Mouse (Mus musculus) kidney, adult 18-20 months (tissue): ENCODE measurements at regions not wholly inside any gene's neighbourhood (a gene's known extent, or its start where the extent isn't known, plus 50 kb on each side); places are given as distances from the start of the nearest gene placed in this dataset.

ENCODE experiments used
- DNase-seq: peaks from one replicate; pipeline ENCODE4 v3.0.0; 2021

DNA sequence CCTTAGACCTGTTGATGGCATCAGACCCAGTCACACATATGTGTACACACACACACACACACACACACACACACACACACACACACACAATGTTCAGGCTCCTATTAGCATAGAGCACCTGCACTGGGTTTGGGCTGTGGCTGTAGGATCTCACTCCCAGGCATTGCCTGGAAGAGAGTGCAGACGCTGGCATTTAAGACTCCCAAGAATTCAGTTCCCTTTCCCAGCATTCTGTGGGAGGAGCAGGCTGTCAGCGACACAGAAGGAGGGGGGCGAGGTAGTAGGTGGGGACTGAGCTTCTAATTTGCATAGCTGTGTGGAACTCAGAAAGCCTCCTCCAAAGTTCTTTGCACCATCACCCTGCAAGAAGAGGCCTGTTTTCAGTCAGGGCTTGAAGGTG is 374.2 kb upstream of the Fam49b start:
- DNase-seq, result peak; percentile 9

DNA sequence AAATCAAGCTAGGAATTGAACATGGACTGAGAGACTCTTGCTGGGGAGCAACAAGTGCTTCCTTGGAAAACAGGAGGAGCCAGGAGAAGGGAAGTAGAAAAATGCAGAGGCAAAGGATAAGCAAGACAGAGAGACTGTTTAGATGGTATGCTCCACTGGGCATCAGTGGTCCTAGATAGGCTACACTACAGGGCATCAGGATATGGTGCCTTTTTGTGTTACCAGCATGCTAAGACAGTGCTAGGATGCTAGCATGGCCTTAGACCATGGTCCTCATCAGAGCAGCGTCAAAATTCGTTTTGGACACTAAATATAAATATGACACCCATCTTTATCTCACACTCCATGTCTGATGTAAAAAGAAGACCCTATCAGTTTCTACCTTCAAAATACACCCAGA is 374.6 kb upstream of the Fam49b start:
- DNase-seq, result no peak

DNA sequence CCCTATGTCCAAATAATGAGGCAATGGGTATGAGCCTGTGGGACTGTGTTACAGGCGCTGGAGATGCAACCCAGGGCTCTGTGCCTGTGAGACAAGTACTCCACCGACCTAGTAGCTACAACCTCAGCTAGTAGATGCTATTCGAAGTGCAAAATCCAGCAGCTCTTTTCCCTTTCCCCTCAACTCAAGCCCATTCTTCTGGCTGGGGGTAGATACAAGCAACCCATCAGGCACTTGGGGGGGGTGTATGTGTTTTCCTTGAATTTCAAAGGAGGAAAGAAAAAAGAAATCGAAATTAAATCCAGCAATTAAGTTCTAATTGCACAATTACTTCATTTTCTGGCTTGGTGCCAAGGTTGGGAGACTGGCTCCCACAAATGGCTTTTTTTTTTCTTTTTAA is 372.4 kb upstream of the Gm21798 start:
- no peak for DNase-seq

DNA sequence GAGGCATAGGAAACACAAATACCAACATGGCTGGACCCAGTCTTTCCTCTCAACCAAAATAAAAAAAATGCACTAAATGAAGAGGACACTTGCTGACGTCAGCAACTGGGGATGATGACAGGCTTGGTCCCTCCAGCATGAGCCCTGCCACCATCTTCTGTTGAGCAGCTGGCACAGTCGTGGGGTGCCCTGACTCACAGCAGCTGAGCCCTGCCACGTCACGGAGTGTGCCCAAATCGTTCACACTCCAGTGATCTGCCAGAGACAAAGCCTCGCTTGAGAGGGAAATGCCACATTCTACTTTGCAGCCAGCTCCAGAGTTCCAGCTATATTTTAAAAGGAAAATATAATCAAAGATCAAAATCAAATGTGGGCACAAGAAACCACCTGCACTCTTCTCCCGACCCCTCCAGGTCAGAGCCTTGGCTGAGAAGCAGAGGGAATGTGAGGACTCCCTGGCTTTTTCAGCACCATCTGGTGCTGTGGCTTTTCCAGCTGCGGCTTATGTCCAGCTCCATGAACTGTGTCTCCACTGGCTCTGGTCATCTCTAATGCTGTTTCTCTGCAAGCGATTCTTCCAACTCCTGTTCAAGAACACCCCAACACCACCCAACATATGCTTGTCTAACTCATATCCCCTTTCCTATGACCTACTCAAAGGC is 371.0 kb upstream of the Gm21798 start:
- DNase-seq, result no peak

DNA sequence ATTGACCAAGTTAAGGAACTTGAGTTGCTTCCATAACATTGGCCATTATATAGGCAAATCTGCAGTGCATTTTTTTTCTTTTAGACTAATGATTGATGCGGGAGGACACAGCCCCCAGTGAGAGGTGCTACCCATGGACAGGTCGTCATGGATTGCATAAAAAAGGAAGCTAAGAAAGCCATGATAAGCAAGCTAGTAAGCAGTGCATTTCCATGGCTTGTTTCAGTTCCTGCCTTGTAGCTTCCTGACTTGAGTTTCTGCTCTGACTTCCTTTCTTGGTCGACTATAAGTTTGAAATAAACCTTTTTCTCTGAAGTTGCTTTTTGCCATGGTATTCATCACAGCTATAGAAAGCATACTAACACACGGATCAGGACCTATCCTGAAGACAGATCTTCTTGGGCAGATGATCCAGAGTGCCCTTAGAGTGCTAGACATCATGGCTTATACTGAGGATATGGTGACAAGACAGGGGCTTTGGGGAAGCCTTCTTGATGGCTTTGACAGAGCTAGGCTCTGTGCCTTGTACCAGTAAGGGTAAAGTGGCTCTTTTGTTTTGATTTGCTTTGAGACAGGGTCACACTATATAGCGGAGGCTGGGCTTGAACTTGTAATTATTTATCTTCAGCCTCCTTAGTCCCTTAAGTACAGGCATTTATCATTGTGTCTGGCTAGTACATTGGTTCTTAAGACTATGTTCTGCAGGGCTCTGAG is 370.1 kb upstream of the Gm21798 start:
- no peak for DNase-seq

DNA sequence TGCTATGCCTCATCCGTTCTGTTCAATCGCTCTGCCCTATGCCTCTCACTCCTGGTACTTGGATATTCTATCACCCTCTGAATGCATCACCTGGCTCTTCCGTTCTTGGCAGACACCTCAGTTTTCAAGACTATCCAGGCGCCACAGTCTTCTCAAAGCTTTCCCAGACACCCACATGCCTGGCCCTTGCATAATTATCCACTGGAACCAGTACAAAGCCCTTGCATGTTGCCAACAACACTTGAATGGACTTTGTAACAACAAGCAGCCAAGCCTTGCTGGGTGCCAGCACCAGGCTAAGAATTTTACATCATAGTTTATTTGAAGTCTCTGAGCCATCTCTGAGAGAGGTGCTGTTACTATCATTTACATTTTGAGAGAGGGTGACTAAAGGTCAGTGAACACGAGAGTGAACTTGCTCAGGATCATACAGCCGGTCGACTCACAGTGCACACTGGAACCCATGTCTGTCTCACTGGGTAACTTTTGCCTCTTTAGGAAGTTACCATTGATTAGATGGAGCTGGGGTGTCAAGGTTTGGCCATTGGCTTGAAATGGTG is 368.8 kb upstream of the Gm21798 start:
- DNase-seq, result peak; percentile 55

DNA sequence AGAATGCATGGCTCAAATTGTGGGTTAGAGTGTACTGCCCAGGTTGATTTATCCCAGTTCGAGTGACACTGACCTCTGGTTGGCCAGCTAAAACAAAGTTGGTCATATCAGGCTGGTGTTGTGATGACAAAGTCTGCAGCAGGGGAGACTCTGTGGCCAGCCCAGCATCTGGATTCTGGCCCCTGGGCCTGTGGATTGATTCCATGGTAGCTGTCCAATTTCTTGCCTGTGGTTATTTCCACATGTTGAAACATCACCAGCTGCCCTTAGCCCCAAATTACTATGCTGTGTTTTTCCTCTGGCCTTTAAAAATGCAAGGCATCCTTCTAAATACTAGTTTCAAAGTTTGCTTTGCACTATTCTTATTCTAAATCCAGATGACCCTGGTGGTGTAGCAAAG is 346.8 kb upstream of the Gm21798 start:
- no peak for DNase-seq

DNA sequence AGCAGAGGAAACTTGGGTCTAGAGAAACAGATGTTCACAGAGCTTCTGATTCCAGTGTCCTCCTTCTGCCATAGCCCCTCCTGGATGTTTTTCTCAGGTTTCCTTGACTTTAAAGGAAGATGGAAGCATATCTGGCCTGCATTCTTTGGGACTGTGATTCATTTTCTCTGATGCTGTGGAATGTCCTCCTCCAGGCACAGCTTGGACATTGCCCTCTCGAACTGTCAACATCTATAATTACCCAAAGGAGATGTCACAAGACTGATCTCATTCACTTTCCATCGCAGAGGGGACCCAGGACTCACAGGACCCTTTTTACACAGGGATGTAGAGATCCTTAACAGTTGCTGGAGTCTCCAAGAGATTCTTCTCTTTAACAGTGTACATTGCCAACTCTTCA is 345.9 kb upstream of the Gm21798 start:
- DNase-seq, result no peak

DNA sequence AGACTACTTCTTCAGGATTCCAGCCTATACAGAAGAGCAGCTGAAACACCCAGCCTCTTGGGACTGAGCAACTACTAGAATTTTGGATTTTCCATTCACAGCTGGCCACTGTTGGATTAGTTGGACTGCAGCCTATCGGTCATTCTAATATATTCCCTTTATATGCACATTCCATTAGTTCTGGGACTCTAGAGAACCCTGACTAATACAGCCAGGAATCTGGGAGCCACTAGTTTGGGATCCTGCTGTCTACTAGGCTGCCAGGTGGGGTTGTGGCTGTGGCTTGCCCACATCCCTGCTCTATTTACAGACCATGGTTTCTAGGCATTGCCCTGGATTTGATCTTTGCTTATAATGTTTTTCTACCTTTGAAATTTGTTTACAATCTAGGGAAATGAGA is 343.3 kb upstream of the Gm21798 start:
- no peak for DNase-seq

DNA sequence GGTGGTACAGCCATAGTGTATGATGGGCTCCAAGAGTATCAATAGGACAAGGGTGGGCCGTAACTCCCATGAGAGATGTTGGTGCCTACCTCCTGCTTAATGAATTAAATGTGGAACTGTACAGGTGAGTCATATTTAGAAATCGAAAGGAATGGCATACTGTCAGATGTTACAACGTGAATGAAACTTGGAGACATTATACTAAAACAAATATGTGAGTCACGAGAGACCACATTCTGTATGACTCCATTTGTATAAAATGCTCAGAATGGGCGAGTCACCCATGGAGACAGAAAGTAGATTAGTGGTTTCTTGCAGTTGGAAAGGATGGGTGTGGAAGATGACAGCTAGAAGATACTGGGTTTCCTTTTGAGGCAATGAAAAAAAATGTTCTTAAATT is 340.4 kb upstream of the Gm21798 start:
- no peak for DNase-seq

DNA sequence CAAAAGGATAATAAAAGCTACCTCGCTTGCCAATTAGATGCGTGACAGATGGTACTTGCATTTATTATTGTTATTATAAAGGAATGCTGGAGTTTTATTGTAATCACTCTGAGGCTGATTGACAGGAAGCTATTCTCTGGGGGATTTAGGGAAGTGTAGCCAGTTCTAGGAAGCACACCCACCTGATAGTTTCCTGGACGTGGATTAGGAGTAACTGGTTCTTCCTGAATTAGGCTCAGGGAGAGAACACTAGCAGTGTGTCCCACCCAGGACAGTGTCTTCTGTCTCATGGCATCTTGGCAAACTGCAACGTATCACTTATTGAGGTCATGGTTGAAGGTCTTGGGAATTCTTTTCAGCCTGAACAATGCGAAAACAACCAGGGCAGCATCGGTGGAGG is 336.9 kb upstream of the Gm21798 start:
- DNase-seq, result no peak

DNA sequence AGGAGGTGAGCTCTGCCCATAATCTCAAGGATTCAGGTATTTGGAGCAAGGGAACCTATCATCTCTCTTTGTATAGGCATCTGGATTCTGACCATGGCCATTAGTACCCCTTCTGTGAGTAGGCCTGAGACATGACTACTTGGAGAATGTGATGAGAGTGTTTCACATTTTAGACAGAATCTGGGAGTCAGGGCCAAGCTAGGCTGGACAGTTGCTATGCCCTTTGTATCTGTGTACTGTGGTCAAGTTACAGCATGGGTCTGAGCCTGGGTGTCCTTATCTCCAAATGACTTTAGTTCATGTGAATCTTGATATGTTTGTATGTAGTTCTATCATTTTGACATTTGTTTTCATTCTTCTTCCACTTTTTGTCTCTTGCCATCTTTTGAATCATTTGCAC is 336.3 kb upstream of the Gm21798 start:
- DNase-seq, result no peak

DNA sequence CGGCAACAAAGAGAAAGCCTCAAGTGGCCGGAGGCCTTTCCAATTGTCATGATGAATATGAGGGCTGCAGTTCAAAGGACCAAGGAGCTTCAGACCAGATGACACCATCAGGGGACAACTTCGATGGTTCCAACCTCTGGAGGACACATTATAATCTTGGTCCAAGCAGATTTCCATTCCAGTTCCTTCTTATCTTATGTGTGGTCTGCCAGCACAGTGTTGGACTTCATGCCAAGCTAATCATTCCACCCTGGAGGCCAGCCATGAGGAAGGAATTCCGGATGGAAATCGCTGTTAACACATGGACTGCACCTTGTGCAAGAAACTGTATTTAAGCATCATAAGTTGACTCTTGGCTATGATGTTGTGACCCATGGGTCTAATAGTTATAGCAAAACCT is 334.5 kb upstream of the Gm21798 start:
- DNase-seq, result no peak

DNA sequence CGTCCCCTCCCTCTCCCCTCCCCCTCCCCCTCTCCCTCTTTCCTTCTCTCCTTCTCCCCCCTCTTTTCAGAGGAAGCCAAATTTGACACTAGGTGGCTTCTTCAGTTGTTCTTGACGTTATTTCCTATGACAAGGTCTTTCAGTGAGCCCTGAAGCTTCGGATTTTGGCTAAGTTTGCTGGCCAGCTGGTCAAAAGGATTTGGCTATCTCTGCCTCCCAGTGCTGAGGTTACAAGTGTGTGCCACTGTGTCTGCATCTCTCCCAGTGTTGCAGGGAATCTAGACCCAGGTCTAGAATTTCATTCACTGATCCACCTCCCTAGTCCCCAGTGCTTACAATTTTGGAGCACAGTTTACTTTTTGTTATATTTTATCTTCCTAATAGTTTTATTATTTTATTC is 329.7 kb upstream of the Gm21798 start:
- no peak for DNase-seq

DNA sequence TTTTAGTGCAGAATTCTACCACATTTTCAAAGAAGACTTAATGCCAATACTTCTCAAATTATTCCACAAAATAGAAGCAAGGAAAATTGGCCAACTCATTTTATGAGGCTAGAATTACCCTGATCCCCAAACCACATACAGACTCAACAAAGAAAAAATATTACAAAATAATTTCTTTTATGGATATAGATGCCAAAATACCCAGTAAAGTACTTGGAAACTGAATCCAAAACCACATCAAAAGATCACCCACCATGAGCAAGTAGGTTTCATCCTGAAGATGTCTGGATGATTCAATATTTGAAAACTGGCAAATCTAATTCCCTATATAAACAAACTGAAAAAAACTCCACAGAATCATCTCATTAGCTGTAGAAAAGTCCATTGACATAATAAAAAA is 316.7 kb upstream of the Gm21798 start:
- no peak for DNase-seq

DNA sequence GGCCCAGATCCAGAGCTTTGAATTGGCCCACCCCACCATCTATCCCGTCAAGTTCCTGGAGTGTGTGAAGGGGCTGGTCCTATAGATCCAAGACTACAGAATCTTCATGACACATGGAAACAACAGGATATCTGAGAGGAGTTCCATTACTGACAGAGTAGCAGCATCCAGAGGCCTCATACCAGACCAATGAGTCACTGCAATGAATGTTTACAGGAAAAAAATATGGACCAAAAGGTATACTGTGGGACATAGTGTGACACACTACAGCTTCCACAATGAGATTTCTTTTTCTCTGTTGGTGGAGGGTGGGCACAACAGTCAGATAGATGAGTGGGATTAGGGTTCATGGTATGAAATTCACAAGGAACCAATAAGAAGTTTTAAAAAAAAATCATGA is 316.0 kb upstream of the Gm21798 start:
- no peak for DNase-seq

DNA sequence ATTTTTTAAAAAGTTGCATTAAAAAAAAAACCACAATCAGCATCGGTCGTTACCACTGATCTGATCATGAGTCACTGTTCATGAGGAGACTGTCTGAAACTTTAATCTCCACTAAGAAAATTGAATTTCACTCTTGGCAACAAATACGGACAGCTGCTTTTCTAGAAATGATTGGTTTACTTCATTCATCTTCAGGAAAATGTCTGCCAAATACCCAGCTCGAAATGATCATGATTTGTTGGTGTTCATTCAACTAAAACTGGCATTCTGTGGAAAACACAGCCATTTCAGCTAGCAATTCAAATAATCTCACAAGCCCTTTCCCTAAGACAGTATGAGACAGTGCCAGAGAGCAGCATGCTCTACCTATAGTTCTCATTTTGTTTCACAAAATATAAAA is 312.7 kb upstream of the Gm21798 start:
- DNase-seq, result no peak

DNA sequence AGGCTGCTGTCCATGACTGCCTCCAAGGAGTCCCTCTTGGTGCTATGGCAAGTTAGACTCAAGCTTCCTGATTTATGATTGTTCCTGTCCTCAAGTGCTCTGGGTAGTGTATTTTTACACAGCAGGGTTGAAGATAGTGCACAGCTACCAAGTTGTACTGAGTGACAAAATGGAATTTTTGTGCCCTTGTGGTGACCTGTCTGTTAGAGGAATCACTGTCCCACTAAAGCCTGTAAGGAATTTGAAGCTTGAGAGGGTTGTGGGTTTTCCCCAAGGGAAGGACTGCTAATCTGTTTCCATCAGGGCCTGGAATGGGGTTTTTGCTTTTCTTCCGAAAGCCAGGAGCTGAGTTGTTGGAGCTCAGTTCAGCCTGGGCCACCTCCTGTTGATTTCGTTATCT is 306.8 kb upstream of the Gm21798 start:
- no peak for DNase-seq

DNA sequence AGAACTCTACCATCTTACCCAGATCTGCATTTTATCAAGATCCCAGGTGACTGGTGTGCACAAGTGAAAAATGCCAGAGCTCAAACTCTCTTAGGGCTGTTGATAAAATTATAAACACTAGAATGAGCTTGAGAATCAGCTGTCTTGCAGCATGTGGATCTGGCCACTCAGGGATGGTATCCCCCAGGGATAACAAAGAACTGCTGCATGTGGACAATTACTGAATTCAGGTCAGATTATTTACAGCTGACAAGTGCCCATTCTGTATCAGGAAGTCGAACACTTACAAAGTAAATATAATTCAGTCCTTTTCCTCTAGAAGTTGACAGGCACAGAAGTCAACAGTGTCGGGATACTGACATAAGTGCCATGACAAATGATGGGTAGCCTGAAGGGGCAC is 306.3 kb upstream of the Gm21798 start:
- no peak for DNase-seq

DNA sequence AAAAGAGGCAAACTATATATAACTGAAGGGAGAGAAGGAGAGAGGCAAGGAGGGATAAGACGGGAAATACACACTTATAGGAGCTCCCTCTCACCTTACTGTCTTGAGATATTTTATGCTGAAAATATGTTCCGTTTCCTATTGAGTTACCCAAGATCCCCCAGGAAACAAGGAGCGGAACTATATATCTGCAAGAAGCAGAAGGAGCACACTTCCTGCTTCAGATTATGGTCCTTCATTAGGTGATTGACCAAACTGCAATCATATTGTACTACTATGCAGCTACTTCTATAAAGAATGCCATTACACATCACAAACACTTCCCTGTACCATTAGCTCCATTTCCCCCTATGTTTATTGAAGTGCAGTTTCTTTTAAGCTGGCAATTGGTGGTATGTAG is 304.9 kb upstream of the Gm21798 start:
- no peak for DNase-seq

DNA sequence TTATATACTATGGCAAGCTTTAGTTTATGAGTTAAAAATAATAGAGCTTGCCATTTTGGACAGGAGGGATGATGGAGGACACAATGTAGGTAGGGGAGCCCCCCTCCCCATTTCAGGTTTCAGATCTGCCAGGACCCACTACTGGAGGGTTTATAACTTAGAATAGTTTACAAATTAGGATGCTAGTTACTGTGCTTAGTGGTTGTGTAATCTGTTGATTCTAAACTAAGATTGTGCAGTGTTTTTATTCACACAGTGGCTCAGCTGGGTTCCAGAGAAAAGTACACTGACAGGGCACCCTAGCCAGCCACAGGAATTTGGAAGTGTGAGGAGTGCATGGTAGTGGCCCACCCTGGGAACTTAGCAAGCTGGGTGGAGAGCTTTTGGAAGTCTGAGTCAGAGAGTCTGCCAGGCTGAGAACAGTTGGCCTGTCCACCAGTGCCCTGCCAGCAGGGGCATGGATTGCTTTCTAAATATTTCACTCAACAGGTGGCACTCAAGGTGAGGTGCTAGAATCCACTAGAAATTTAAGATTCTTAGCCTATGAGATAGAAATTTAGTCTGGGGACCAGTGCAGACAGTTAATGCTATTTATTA is 303.9 kb upstream of the Gm21798 start:
- DNase-seq, result no peak

DNA sequence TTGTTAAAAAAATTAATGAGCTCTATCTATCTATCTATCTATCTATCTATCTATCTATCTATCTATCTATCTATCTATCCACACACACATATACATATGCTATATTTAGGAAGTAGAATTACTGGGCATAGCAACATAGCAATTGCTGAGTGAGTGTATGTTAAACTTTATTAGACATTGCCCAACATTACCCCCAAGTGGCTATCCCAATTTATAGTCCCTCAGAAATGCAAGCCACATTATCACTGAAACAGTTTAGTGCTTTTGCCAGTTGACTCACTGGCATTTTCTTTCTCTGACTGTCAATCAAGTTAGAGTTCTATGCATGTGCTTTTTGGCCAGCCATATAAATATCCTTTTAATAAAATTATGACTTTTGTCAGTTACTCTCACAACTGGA is 302.3 kb upstream of the Gm21798 start:
- no peak for DNase-seq

DNA sequence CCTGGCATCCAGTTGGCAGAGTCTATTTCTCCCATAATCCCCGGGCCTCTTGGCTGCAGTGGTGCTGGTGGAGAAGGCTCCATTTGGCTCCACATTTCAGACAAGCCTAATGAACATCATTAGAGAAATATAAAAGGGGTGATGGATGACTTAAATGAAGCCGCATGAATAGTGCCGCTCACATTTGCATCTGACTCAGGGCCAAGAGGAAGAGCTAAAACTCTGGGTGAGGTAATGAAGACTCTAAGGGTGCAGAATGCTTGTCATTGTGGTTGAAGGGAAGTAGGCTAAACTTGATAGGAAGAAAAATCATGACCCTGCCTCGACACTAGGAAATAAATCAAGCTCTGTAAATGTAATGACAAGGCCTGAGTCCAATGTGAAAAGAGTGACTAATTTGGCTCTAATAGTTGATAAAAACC is 298.3 kb upstream of the Gm21798 start:
- no peak for DNase-seq

DNA sequence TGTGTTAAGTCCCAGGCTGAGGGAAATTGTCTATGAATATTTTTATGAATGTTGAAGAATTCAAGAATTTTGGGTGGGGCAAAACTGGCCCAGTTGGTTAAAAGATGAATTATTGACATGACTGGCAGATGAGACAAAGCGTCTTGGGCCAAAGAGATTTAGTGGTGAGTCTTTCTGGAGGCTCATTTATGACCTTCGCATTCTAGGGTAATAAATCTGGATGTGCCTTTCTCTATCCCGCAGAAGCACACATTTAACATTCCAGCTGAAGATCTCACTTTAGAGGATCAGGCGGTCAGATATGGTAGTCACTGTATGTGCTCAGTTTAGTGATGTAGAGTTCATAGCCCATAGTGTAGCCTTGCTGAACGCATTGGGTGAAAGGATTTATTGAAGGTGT is 296.9 kb upstream of the Gm21798 start:
- no peak for DNase-seq
